Mouse (Mus musculus): ENCODE results near the gene Ppp4r3a. TPM values are rescaled to one million over a fixed set of nuclear protein-coding genes. Genes with fewer than 3 reads are reported as not detected.
"Not testable (repeated sequence)": the region's sequence is repeated elsewhere in the genome, so short reads cannot be mapped to it uniquely, and the experiment has no call there.

Gene Ppp4r3a
- polyA plus RNA-seq, 2 experiments from 2014 or later: 30.8 to 39.3 TPM

DNA sequence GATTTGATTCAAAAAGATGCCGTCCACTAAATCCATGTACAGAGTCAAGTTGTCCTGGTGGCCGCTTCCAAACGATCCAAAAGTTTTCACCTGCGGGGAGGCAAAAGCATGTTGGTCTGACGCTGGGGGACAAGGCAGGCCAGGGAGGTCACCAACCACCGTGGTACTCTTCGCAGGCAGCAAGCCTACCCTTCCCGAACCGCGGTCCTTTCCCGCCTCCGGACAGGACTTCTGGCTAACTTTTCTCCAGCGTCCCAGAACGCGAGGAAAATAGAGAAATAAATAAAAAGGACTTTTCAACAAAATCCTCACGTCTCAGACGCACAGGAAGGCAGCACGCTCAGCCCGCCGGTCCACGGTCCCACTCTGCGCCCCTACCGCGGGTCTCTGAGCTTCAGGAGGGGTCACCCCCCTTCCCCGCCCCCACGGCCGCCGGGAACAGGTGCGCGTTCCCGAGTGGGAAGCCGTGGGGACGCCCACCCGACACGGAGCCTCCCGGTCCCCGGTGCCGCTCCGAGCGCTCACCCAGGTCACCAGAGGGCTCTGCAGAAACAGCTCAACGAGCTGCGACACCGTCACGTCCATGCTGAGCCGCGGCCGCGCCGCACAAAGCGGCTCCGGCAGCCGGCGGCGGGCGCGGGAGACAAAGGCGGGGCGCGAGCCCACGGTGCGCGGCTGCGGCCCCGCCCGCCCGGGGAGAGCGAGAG is 55.1 kb downstream of the Ppp4r3a start:
- ATAC-seq: no peak

GRCm38 (mm10) chr12:101027451-101028246 is 55.9 kb downstream of the Ppp4r3a start:
- ATAC-seq: peak; percentile 44

DNA sequence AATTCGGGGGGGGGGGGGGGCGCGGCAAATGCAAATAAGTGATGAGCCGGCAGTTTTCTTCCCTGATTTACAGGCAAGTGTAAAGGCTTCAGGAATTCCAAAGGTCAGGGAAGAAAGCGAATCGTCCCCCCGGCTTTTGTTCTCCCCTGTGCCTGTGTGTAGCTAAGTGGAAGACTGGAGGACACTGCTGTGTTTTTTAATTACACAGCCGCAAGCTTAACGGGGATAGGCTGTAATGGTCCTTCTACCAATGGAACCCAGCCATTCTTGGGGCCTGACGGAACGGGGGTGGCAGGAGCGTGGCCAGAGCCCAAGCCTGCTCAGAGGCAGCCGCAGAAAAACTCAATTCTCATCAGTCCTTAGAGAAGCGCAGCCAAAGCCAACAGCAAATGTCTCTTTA is 56.6 kb downstream of the Ppp4r3a start:
- ATAC-seq: no peak

- no peak for ATAC-seq
These were observed 57.0 kb downstream of the Ppp4r3a start for GRCm38 (mm10) chr12:101026518-101026917.

DNA sequence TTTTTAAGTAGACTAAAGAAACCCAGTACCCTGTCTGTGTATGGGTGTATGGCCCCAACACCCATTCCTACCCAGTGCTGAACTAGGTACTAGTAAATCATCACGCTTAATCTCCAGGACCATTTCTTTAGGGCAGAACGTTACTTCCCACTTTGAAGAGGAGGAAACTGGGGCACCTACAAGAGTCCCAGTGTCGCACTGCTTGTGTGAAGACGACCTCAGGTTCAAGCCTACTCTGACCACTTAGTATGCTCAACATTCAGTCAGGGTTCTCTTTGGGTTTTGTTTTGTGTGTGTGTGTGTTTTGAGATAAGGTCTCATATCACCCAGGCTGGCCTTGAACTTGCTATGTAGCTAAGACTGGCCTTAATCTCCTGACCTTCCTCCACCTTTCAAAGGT is 57.5 kb downstream of the Ppp4r3a start:
- no peak for ATAC-seq

DNA sequence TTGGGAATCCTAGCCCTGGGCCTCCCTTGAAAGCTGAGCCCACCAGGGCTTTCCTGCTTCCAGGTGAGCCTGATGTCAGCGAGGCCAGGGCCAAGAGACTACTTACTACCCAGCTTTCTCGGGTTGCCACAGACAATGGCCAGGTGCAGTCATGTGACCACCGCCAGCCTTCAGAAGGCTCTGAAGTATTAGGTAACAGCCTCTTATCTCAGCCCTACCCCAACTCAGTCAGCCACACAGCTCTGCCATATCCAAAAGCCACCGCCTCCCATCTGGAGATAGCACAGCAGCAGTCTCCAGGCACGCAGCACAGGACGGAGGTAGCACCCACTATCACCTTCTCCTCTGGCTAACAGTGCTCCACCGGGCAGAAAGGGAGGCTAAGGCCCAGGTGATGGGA is 58.1 kb downstream of the Ppp4r3a start:
- ATAC-seq: no peak

DNA sequence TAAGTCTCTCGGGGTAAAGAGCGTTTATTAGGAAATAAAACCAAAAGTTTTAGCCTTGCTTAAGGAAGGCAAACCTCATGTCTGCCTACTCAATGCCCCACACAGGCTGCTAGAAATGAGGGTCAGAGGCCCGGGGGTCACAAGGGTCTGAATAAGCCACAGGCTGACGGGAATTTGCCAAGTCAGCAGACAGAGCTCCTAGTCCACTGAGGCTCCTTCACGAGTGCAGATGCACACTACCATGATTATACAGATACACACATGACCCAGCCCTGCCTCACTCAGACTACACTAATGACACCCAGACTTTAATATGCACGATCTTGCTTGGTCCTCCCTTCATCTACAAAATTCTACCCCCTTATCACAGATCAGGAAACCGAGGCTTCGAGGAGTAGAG is 58.7 kb downstream of the Ppp4r3a start:
- ATAC-seq: no peak

GRCm38 (mm10) chr12:101023143-101023542 is 60.4 kb downstream of the Ppp4r3a start:
- ATAC-seq: no peak

DNA sequence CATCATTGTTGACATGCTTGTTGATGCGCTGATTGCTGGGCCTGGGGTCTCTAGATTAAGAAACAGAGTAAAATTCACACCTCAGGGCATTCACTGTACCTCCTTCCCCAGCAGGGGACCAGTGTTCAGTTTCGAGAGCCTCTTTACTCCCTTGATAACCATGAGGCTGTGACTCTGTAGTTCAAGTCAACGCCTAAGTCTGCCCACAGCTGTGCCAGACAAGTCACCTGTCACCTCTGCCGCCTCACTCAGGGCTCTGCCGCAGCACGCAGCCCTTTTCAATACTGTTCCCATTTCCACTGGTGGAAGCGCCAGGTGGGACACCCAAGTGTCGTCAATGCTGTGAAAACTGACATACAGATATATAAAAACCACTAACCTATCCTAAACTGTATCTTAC is 61.1 kb downstream of the Ppp4r3a start:
- no peak for ATAC-seq

- ATAC-seq: no peak
These were observed 61.8 kb downstream of the Ppp4r3a start for GRCm38 (mm10) chr12:101021484-101022226.

GRCm38 (mm10) chr12:101020210-101021015 is 63.1 kb downstream of the Ppp4r3a start:
- ATAC-seq: no peak

- no peak for ATAC-seq
These were observed 64.1 kb downstream of the Ppp4r3a start for GRCm38 (mm10) chr12:101019443-101019842.

DNA sequence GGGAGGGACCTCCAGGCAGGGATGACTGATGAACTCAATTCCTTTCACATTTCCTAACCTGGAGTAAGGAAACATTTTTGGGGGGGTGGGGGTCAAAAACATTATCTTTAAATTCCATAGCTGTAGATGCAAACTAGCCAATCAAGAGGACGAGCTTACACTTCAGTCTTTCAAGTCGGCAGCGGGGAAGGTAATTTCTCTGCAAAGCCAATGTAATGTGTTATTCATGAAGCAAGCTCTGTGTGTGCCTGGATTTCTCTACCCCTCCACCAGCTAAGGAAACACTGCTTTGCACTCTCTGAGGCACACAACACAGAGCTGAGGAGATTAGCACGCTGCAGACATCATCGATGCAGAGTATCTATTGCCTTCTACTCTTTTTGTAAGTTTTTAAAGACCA is 64.5 kb downstream of the Ppp4r3a start:
- ATAC-seq: no peak

DNA sequence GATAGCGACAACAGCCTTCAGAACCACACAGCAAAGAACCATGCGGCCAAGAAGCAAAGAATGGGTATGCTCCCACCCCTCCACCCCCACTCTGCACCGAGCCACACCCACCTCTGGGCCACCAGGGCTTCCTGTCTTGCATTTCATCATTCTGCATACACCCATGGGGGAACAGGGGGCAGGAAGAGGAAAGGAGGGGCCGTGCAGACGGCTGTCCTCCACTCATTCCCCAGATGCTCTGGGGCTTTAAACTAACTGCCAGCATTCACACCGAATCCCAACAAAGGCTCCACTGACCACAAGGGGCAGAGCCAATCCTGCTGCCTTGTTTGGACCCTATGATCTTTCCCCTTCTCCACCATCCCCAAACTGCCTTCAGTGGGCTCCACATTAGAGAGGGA is 65.5 kb downstream of the Ppp4r3a start:
- ATAC-seq: peak; percentile 83

DNA sequence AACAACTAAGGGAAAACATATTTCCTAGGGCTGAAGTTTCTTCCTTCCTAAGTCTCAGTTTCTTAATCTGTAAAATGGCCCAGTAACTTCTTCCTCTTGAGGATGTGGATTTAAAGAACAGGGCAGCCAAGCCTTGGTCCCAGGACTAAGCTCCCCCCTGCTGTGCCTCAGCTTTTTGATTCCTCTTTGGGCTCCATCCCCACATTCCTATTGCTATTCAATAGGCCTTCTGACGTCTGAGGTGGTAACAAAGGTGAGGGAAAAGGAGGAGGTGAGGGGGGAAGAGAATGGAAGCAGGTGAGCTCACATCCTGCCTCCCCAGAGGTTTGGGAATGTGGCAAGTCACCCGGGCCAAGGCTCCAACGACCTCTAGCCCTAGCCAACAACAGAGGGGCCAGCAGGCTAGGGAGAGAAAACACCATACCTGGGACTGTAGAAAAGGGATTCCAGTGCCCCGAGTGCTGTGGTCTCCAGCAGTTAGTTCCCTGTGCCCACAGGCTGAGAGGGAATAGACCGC is 67.0 kb downstream of the Ppp4r3a start:
- no peak for ATAC-seq

- peak; percentile 65 for ATAC-seq
These were observed 67.6 kb downstream of the Ppp4r3a start for GRCm38 (mm10) chr12:101015926-101016325.

DNA sequence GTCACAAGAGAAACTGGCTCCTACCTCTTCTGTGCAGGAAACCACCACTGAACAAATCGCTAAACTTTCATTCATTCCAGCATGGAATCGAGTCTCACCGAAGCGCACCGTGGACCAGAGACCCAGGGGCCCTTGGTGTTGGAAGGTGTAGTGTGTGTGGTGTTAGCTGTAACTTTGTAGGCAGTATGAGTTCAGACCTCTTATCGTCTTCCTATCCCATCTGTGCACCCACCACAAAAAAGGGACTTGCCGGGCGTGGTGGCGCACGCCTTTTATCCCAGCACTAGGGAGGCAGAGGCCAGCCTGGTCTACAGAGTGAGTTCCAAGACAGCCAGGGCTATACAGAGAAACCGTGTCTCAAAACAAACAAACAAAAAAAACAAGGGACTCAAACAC is 68.3 kb downstream of the Ppp4r3a start:
- ATAC-seq: no peak

DNA sequence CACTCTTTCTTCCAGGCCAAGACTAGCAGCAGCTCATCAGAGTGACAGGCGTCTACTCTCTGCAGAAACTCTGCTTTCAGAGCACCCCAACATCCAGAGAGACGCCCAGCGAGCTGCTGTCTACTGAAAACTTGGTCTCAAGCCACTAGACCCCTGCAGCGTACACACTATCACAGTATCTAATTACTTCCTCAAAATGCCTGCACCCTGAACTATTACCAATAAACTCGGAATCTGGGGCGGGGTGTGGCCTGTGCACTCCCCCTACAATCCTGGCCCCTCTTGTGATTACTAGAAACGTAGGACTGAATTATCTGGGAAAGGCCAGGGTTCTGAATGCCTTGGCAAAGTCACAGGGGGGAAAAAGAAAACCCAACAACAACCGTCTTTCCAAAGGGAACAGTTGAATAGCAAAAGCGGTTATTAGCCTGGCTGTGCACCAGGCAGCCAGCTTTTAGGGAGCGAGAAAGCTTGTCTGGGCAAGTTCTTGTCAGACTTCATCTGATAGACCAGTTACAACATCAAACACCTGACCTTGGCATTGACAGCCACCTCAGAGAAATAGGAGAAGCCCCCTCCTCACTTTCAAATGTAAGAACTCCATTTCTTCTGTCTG is 68.8 kb downstream of the Ppp4r3a start:
- ATAC-seq: no peak

GRCm38 (mm10) chr12:101013668-101014067 is 69.8 kb downstream of the Ppp4r3a start:
- ATAC-seq: not testable (repeated sequence)

DNA sequence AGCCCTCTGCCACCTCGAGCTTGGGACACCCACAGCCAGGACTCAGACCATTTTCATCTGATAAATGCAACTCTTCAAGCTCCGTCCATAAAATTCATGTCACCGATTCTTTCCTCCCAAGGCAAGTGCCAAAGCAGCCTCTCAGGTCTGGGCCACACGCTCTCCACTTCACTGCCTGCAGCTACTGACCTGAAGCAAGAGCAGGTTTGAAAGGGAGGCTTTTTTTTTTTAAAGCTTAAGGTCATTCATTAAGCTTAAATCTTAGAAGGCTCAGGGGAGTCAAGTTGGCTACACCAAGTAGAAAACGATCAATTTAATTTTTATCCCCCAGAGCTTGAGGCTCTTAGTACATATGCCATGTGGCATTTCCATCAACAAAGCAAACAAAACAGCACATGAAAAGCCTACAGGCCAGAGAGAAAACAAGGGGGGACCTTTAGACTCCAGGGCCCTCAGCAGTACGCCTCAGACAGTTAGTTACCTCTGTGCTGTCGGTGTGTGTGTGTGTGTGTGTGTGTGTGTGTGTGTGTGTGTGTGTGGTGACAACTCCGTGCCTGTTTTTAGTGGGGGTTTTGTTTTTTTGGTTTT is 70.3 kb downstream of the Ppp4r3a start:
- ATAC-seq: no peak
